Mouse (Mus musculus): ENCODE measurements at regions not wholly inside any gene's neighbourhood (a gene's known extent, or its start where the extent isn't known, plus 50 kb on each side); places are given as distances from the start of the nearest gene placed in this dataset.

- TF ChIP-seq CTCF (IDR thresholded peaks at IDR 0.05; ENCODE audit: low read depth): no peak
- H3K4me3 ChIP-seq (ENCODE audit: low read depth, low read length): no peak overlapping the region
- H3K9ac ChIP-seq: no peak overlapping the region
- H3K36me3 ChIP-seq (ENCODE audit: insufficient read depth): no peaks in the 10 kb centered on the region
- ATAC-seq: no peak
- no peak overlapping the region for H3K27ac ChIP-seq (ENCODE audit: low read depth, low read length)
- no peak overlapping the region for H3K4me2 ChIP-seq (ENCODE audit: low read depth)
- no peaks in the 10 kb centered on the region for H3K27me3 ChIP-seq (ENCODE audit: insufficient read depth, low read length)
- WGBS: 91% methylated on average over 10 of the region's 10 CpGs
- H3K9me3 ChIP-seq (ENCODE audit: low read length): no peaks in the 10 kb centered on the region
- DNase-seq: no peak
- no peaks in the 10 kb centered on the region for H3K4me1 ChIP-seq (ENCODE audit: insufficient read depth)
Observed at GRCm38 (mm10) chr3:8751356-8751755, 858.5 kb downstream of the Zfp704 start.

- H3K36me3 ChIP-seq (ENCODE audit: insufficient read depth): no peaks in the 10 kb centered on the region
- TF ChIP-seq CTCF (IDR thresholded peaks at IDR 0.05; ENCODE audit: low read depth): no peak
- no peak overlapping the region for H3K27ac ChIP-seq (ENCODE audit: low read depth, low read length)
- no peaks in the 10 kb centered on the region for H3K4me1 ChIP-seq (ENCODE audit: insufficient read depth)
- no peaks in the 10 kb centered on the region for H3K9me3 ChIP-seq (ENCODE audit: low read length)
- H3K9ac ChIP-seq: no peak overlapping the region
- H3K27me3 ChIP-seq (ENCODE audit: insufficient read depth, low read length): no peaks in the 10 kb centered on the region
- DNase-seq: no peak
- no peak overlapping the region for H3K4me3 ChIP-seq (ENCODE audit: low read depth, low read length)
- 64% methylated on average over 4 of the region's 4 CpGs for WGBS
- H3K4me2 ChIP-seq (ENCODE audit: low read depth): no peak overlapping the region
- no peak for ATAC-seq
Observed at GRCm38 (mm10) chr3:8750858-8751257, 859.0 kb downstream of the Zfp704 start.

GRCm38 (mm10) chr3:8750162-8750561, 859.7 kb downstream of the Zfp704 start:
- no peaks in the 10 kb centered on the region for H3K4me1 ChIP-seq (ENCODE audit: insufficient read depth)
- H3K27me3 ChIP-seq (ENCODE audit: insufficient read depth, low read length): no peaks in the 10 kb centered on the region
- H3K27ac ChIP-seq (ENCODE audit: low read depth, low read length): no peak overlapping the region
- 91% methylated on average over 11 of the region's 11 CpGs for WGBS
- H3K36me3 ChIP-seq (ENCODE audit: insufficient read depth): no peaks in the 10 kb centered on the region
- H3K9me3 ChIP-seq (ENCODE audit: low read length): no peaks in the 10 kb centered on the region
- no peak overlapping the region for H3K4me3 ChIP-seq (ENCODE audit: low read depth, low read length)
- DNase-seq: no peak
- no peak for ATAC-seq
- H3K4me2 ChIP-seq (ENCODE audit: low read depth): no peak overlapping the region
- TF ChIP-seq CTCF (IDR thresholded peaks at IDR 0.05; ENCODE audit: low read depth): no peak
- H3K9ac ChIP-seq: no peak overlapping the region

GRCm38 (mm10) chr3:8747201-8747600, 862.7 kb downstream of the Zfp704 start:
- no peak overlapping the region for H3K4me3 ChIP-seq (ENCODE audit: low read depth, low read length)
- H3K36me3 ChIP-seq (ENCODE audit: insufficient read depth): no peaks in the 10 kb centered on the region
- H3K4me1 ChIP-seq (ENCODE audit: insufficient read depth): no peaks in the 10 kb centered on the region
- no peaks in the 10 kb centered on the region for H3K9me3 ChIP-seq (ENCODE audit: low read length)
- no peak for TF ChIP-seq CTCF (IDR thresholded peaks at IDR 0.05; ENCODE audit: low read depth)
- no peak overlapping the region for H3K9ac ChIP-seq
- no peak overlapping the region for H3K4me2 ChIP-seq (ENCODE audit: low read depth)
- WGBS: 92% methylated on average over 4 of the region's 4 CpGs
- ATAC-seq (no peak), DNase-seq (no peak)
- H3K27ac ChIP-seq (ENCODE audit: low read depth, low read length): no peak overlapping the region
- no peaks in the 10 kb centered on the region for H3K27me3 ChIP-seq (ENCODE audit: insufficient read depth, low read length)

- no peak for DNase-seq
Observed at GRCm38 (mm10) chr3:8746677-8747076, 863.2 kb downstream of the Zfp704 start.

GRCm38 (mm10) chr3:8746037-8746436, 863.8 kb downstream of the Zfp704 start:
- Histone ChIP-seq H3K27ac (ENCODE audit: low read depth, low read length) (no peak overlapping the region), H3K4me3 (ENCODE audit: low read depth, low read length) (no peak overlapping the region), H3K36me3 (ENCODE audit: insufficient read depth) (no peaks in the 10 kb centered on the region), H3K27me3 (ENCODE audit: insufficient read depth, low read length) (no peaks in the 10 kb centered on the region), H3K4me2 (ENCODE audit: low read depth) (no peak overlapping the region), H3K9me3 (ENCODE audit: low read length) (no peaks in the 10 kb centered on the region), H3K9ac (no peak overlapping the region), H3K4me1 (ENCODE audit: insufficient read depth) (no peaks in the 10 kb centered on the region)
- 96% methylated on average over 1 of the region's 1 CpGs for WGBS
- ATAC-seq (no peak), DNase-seq (no peak)
- TF ChIP-seq CTCF (IDR thresholded peaks at IDR 0.05; ENCODE audit: low read depth): no peak

More at GRCm38 (mm10) chr3:8746677-8747076, 863.2 kb downstream of the Zfp704 start:
- no peak overlapping the region for H3K4me3 ChIP-seq (ENCODE audit: low read depth, low read length)
- no peak overlapping the region for H3K4me2 ChIP-seq (ENCODE audit: low read depth)
- no peaks in the 10 kb centered on the region for H3K9me3 ChIP-seq (ENCODE audit: low read length)
- H3K4me1 ChIP-seq (ENCODE audit: insufficient read depth): no peaks in the 10 kb centered on the region
- no peak overlapping the region for H3K9ac ChIP-seq
- 92% methylated on average over 3 of the region's 3 CpGs for WGBS
- ATAC-seq: no peak
- no peaks in the 10 kb centered on the region for H3K36me3 ChIP-seq (ENCODE audit: insufficient read depth)
- TF ChIP-seq CTCF (IDR thresholded peaks at IDR 0.05; ENCODE audit: low read depth): no peak
- H3K27ac ChIP-seq (ENCODE audit: low read depth, low read length): no peak overlapping the region
- no peaks in the 10 kb centered on the region for H3K27me3 ChIP-seq (ENCODE audit: insufficient read depth, low read length)

GRCm38 (mm10) chr3:8744857-8745256, 865.0 kb downstream of the Zfp704 start:
- ATAC-seq (no peak), DNase-seq (no peak)
- H3K9ac ChIP-seq: no peak overlapping the region
- no peak overlapping the region for H3K4me3 ChIP-seq (ENCODE audit: low read depth, low read length)
- H3K36me3 ChIP-seq (ENCODE audit: insufficient read depth): no peaks in the 10 kb centered on the region
- no peak overlapping the region for H3K27ac ChIP-seq (ENCODE audit: low read depth, low read length)
- H3K4me1 ChIP-seq (ENCODE audit: insufficient read depth): no peaks in the 10 kb centered on the region
- H3K27me3 ChIP-seq (ENCODE audit: insufficient read depth, low read length): no peaks in the 10 kb centered on the region
- 78% methylated on average over 6 of the region's 6 CpGs for WGBS
- H3K9me3 ChIP-seq (ENCODE audit: low read length): no peaks in the 10 kb centered on the region
- TF ChIP-seq CTCF (IDR thresholded peaks at IDR 0.05; ENCODE audit: low read depth): no peak
- H3K4me2 ChIP-seq (ENCODE audit: low read depth): no peak overlapping the region

GRCm38 (mm10) chr3:8743650-8744049, 866.2 kb downstream of the Zfp704 start:
- H3K9ac ChIP-seq: no peak overlapping the region
- no peak for DNase-seq
- H3K4me1 ChIP-seq (ENCODE audit: insufficient read depth): no peaks in the 10 kb centered on the region
- 55% methylated on average over 7 of the region's 7 CpGs for WGBS
- no peaks in the 10 kb centered on the region for H3K36me3 ChIP-seq (ENCODE audit: insufficient read depth)
- H3K4me3 ChIP-seq (ENCODE audit: low read depth, low read length): no peak overlapping the region
- H3K4me2 ChIP-seq (ENCODE audit: low read depth): no peak overlapping the region
- no peak for TF ChIP-seq CTCF (IDR thresholded peaks at IDR 0.05; ENCODE audit: low read depth)
- ATAC-seq: peak; percentile 27; the same call in 1 of the 2 replicates
- no peak overlapping the region for H3K27ac ChIP-seq (ENCODE audit: low read depth, low read length)
- no peaks in the 10 kb centered on the region for H3K9me3 ChIP-seq (ENCODE audit: low read length)
- H3K27me3 ChIP-seq (ENCODE audit: insufficient read depth, low read length): no peaks in the 10 kb centered on the region

Data from forebrain, postnatal 0 days (tissue).